Mouse (Mus musculus): ENCODE measurements around the gene Eif4g3. TPM values are rescaled to one million over a fixed set of nuclear protein-coding genes. Genes with fewer than 3 reads are reported as not detected.
"Not testable (repeated sequence)": the region's sequence is repeated elsewhere in the genome, so short reads cannot be mapped to it uniquely, and the experiment has no call there.

Gene Eif4g3
- 10 to 100 TPM; 35.4 to 42.5 TPM for polyA plus RNA-seq (2017; shearing (Covaris generic))

GRCm38 (mm10) chr4:137992890-137993289 lies at the start of gene Eif4g3:
TSS of gene Eif4g3 (plus strand) at chr4:137993022.
- ATAC-seq: peak; percentile 74

GRCm38 (mm10) chr4:137943540-137943939 lies 49.3 kb upstream of the Eif4g3 start:
- ATAC-seq: no peak

- no peak for ATAC-seq
These were observed 47.4 kb upstream of the Eif4g3 start for GRCm38 (mm10) chr4:137945376-137945775.

- ATAC-seq: no peak
These were observed 46.4 kb upstream of the Eif4g3 start for GRCm38 (mm10) chr4:137946419-137946818.

GRCm38 (mm10) chr4:137952840-137953239 lies 40.0 kb upstream of the Eif4g3 start:
- ATAC-seq: no peak

- no peak for ATAC-seq
These were observed 38.6 kb upstream of the Eif4g3 start for GRCm38 (mm10) chr4:137954184-137954583.

DNA sequence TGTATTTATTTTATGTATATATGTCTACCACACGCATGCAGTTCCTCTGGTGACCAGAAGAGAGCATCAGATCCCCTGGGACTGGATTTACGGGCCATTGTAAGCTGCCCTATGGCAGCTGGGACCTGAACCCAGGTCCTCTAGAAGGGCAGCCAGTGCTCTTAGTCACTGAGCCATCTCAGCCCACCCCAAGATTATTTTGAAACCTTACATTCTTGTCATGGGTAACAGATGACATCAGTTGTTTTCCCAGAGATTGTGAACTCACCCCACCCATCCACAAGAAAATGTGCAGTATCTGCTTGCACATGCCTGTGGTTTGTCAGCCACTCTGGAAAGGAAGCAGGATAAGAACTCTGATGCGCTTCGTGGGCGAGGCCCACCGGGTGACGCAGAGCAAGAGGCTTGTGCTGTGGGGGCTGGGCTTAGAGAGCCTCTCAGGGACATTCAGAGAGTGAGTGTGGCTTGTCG lies 37.9 kb upstream of the Eif4g3 start:
- ATAC-seq: no peak

DNA sequence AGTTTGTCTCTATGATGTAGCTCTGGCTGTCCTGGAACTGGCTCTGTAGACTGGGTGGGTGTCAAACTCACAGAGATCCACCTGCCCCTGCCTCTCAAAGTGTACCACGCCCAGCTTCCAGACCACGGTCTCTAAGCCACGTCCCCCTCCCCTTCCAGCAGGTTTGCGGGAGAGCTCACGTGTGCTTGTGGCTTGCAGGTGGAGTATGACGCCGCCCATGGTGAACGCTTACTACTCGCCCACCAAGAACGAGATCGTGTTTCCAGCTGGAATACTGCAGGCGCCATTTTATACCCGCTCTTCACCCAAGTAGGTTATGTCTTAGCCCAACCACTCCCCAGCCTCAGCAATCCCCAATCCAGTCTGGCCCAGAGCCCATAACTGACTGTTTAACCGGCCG lies 36.6 kb upstream of the Eif4g3 start:
- no peak for ATAC-seq

GRCm38 (mm10) chr4:137959889-137960665 lies 32.7 kb upstream of the Eif4g3 start:
- ATAC-seq: no peak

DNA sequence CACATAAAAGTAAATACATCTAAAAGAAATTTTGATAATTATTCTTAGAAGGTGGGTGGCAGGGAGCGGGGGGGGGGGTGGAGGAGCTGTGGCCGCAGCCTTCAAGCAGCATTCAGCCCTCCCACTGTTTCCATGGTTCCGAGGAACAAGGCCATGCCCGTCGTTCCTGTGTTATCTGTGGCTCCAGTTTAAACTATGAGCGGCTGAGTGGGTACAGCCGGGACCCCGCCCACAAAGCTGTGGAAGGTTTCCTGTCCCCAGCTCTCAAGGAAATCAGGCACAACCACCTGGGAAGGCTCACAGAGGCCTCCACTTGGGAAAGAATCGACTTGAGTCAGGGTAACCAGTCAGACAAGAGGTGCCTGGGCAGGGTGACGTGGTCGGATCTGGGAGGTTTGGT lies 32.1 kb upstream of the Eif4g3 start:
- ATAC-seq: no peak

GRCm38 (mm10) chr4:137962643-137963350 lies 30.0 kb upstream of the Eif4g3 start:
- ATAC-seq: no peak

DNA sequence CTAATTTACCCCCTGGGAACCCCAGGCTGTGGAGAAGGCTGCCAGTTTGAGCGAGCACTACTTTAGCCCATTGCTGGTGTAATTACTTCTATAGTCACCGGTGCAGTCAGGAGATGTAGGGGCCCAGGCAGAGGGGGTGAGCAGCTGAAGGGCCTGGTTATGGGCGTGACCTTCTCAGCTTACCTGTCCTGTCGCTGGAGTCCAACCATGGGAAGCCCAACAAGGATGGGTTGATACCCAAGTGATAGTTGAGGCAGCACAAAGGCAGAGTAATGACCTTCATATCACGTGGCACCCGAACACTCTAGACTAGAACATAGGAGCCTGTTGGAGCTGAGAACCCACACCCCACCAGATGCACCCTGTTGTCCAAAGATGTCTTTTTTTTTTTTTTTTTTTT lies 29.4 kb upstream of the Eif4g3 start:
- no peak for ATAC-seq

GRCm38 (mm10) chr4:137963881-137964584 lies 28.8 kb upstream of the Eif4g3 start:
- no peak for ATAC-seq

DNA sequence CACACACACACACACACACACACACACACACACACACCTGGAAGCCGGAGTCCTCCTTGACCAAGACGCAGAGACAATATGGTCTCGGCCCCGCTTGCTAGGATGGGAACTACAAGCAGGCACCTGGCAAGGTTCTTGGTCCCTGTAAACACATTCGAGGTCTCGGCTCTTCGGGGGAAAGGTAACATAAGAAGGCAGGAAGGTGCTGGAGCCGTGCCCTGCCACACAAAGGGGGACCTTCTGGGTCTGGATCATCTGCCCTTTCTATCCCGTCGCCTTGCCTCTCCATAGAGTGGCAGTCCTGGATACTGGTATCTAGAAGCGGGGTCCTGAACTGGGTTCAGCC lies 28.3 kb upstream of the Eif4g3 start:
- ATAC-seq: no peak

DNA sequence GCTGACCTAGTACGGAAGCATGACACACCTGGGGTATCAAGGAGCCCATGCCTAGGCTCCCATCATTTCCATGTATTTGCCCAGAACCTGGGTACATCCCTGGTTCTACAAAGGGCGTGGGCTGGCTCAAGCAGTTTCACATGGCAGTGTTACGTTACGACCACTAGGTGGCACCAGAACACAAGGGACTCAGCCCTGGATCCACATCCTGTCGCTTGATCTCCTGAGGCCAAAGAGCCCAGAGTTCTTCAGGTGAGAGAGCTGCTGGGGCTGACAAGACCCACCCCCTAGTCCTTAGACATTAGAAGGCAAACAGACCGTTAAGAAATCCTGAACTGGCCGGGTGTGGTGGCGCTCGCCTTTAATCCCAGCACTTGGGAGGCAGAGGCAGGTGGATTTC lies 24.6 kb upstream of the Eif4g3 start:
- peak; percentile 83 for ATAC-seq

DNA sequence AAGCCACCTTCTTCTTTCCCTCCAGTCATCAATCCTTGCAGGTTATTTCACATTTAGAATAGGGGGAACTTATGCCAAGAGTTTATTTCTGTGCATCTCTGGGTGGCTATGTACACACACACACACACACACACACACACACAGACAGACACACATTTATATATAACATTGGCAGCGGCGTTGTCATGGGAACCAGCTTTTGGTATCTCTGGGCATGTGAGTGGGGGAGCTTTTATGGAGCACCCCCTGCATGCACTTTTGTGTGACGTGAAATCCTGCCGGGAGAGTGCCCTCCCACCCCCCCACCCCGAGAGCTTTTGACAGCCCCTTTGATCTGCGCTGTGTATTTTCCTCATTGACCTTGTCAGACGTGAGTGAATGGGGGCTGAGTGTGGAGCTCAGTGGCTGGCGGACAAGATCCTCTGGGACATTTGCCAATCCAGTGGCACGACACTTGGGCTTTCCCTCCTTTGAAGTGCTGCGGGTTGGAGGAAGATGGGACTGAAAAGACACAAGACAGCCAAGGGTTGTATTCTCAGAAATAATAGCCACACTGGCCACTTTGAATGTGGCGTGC lies 22.1 kb upstream of the Eif4g3 start:
- not testable (repeated sequence) for ATAC-seq

- ATAC-seq: not testable (repeated sequence)
These were observed 17.9 kb upstream of the Eif4g3 start for GRCm38 (mm10) chr4:137974856-137975432.

DNA sequence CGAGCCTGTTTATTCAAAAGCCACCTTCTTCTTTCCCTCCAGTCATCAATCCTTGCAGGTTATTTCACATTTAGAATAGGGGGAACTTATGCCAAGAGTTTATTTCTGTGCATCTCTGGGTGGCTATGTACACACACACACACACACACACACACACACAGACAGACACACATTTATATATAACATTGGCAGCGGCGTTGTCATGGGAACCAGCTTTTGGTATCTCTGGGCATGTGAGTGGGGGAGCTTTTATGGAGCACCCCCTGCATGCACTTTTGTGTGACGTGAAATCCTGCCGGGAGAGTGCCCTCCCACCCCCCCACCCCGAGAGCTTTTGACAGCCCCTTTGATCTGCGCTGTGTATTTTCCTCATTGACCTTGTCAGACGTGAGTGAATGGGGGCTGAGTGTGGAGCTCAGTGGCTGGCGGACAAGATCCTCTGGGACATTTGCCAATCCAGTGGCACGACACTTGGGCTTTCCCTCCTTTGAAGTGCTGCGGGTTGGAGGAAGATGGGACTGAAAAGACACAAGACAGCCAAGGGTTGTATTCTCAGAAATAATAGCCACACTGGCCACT lies 13.7 kb upstream of the Eif4g3 start:
- not testable (repeated sequence) for ATAC-seq

GRCm38 (mm10) chr4:137982869-137983268 lies 10.0 kb upstream of the Eif4g3 start:
- ATAC-seq: no peak

DNA sequence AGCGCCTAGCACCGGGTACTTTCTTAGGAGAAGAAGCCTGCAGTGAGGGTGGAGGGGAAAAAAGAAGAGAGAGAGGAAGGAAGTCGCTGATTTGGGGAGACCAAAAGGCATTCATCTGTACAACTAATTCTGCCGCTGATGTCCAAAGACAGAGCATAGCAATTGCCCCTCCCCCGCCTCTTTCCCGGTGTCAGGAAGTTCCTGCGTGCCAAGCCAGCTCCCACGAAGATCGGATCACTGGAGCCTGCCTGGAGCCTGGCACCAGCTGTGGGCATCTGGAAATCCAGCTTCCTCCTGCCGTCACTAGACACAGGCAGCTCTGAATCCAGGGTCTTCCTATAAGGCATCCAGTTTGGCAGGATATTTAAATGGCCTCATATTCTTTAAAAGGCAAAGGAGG lies 8.6 kb upstream of the Eif4g3 start:
- ATAC-seq: no peak

- ATAC-seq: no peak
These were observed 8.1 kb upstream of the Eif4g3 start for GRCm38 (mm10) chr4:137984746-137985145.

DNA sequence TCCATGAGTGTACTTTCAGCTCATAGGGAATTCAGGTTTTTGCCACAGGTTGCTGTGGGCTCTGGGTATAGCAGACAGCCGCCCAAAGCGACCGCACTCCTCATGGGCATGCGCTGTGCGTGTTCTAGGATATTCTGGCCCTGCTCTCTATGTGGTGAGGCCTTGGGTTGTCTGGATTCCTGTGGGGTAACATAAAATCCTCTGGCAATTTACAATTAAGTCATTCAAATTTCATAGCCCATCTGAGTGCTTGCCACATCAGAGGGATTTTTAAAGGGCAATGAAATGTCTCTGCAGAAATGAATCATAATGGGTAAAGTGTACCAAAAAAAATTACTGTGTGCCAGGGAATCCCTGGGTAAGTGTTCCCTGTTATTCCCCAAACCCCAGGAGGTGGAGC lies 3.4 kb upstream of the Eif4g3 start:
- ATAC-seq: no peak

All from activated CD4-positive, CD25-positive, alpha-beta regulatory T cell, adult 4 months (primary cell).